Mouse (Mus musculus) layer of hippocampus, adult 9-10 months (tissue): ENCODE data around the gene Dek.

Experiments used
- DNase-seq: peaks from one replicate; pipeline ENCODE4 v3.0.0; 2022; ENCODE audit warnings: low spot score

Gene Dek

GRCm38 (mm10) chr13:47053971-47054370 is 52.0 kb downstream of the Dek start:
- no peak for DNase-seq

GRCm38 (mm10) chr13:47050009-47050408 is 56.0 kb downstream of the Dek start:
- no peak for DNase-seq

- DNase-seq = no peak
Observed at GRCm38 (mm10) chr13:47047996-47048395, 58.0 kb downstream of the Dek start.

- DNase-seq = no peak
Observed at GRCm38 (mm10) chr13:47044617-47044947, 61.4 kb downstream of the Dek start, which contains the start of gene Tpmt. Gene Tpmt, minus strand, starts transcription at chr13:47044737.

- no peak for DNase-seq
Observed at GRCm38 (mm10) chr13:47043833-47044616, 62.0 kb downstream of the Dek start.

GRCm38 (mm10) chr13:47043030-47043680 is 62.8 kb downstream of the Dek start, which contains the start of gene Kdm1b:
Gene Kdm1b, plus strand, starts transcription at chr13:47043499.
- peak; percentile 96 for DNase-seq

GRCm38 (mm10) chr13:47042024-47042633 is 63.9 kb downstream of the Dek start:
- DNase-seq = no peak

- no peak for DNase-seq
Observed at GRCm38 (mm10) chr13:47040061-47040460, 65.9 kb downstream of the Dek start.

GRCm38 (mm10) chr13:47037946-47038345 is 68.1 kb downstream of the Dek start:
- no peak for DNase-seq
